In the genomic region with DNA sequence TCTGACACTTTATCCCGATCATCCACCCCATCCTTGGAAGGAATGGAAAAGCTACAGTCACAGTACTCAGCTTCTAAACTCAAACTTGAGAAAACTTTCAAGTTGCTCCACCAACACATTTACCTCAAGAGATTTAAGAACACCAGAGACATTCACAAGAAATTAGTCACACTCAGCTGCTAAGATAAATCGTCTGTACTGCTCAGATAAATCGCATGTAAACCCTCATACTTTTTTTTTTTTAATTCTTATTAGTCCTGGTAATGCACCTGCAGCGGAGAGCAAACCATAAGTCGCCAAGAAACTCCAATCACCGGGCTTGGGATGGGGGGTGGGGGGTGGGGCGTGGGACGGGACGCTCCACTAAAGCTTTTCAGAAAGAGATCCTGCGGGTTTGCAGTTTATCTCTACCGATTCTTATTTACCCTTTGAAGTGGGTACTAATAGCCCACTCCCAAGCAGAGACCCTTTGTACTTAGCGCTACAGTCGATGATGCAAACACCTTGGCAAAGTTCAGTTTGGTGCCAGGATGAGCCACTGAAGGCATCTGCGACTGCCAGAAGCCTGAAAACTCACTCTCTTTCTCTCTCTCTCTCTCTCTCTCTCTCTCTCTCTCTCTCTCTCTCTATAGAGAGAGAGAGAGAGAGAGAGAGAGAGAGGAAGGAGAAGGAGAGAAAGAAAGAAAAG, we compare ENCODE assay signal across 8 mouse cellular contexts. TPM values are rescaled to one million over a fixed set of nuclear protein-coding genes. Genes with fewer than 3 reads are reported as not detected.
DNase-seq lines count a peak whose midpoint lies in the region; ATAC-seq and TF ChIP-seq lines count a peak whose summit lies in the region.

No protein-coding gene starts in this region.

- H3K36me3 ChIP-seq in testis, adult 2 months (ENCODE audit: control insufficient read depth, insufficient read depth, low read length): no peaks in the 10 kb centered on the region
- H3K36me3 ChIP-seq in intestine, postnatal 0 days (ENCODE audit: control insufficient read depth, insufficient read depth): no peaks in the 10 kb centered on the region
- H3K36me3 ChIP-seq in neural tube, embryonic 15.5 days: no peaks in the 10 kb centered on the region

- H3K4me2 ChIP-seq in intestine, postnatal 0 days (replicated peaks; ENCODE audit: low read depth): peak overlapping the region; percentile 97
- H3K4me2 ChIP-seq in neural tube, embryonic 15.5 days: peak overlapping the region; percentile 87

- no peak overlapping the region for H3K27ac ChIP-seq in testis, adult 2 months (ENCODE audit: control insufficient read depth, insufficient read depth, low read depth, low read length)
- no peak overlapping the region for H3K27ac ChIP-seq in intestine, postnatal 0 days (ENCODE audit: low read depth, low read length)
- H3K27ac ChIP-seq in neural tube, embryonic 15.5 days (replicated peaks): no peak overlapping the region

- 10% methylated on average over 14 of the region's 14 CpGs for WGBS in intestine, postnatal 0 days
- 11% methylated on average over 14 of the region's 14 CpGs for WGBS in neural tube, embryonic 15.5 days

- no peak for TF ChIP-seq POLR2A in testis, adult 2 months (IDR thresholded peaks at IDR 0.05; ENCODE audit: control insufficient read depth, low read depth, low read length)

- ATAC-seq in CD4-positive, CD25-positive, alpha-beta regulatory T cell, adult 4 months: no peak
- no peak for ATAC-seq in intestine, postnatal 0 days
- ATAC-seq in neural tube, embryonic 15.5 days (ENCODE audit: low FRiP score): no peak

- peaks cover 4% of the 10 kb centered on the region; the same call in 1 of the 2 replicates for H3K4me1 ChIP-seq in testis, adult 2 months (ENCODE audit: control insufficient read depth, insufficient read depth, low read length)
- no peaks in the 10 kb centered on the region for H3K4me1 ChIP-seq in intestine, postnatal 0 days (replicated peaks; ENCODE audit: control insufficient read depth, insufficient read depth, low read length)
- H3K4me1 ChIP-seq in neural tube, embryonic 15.5 days: peaks cover 20% of the 10 kb centered on the region

- DNase-seq in CD4-positive, CD25-positive, alpha-beta regulatory T cell, adult 2 months (ENCODE audit: low read depth, low spot score): peak; percentile 29
- no peak for DNase-seq in testis, postnatal 10 days (ENCODE audit: low spot score)
- no peak for DNase-seq in adrenal gland, postnatal 14 days
- no peak for DNase-seq in right cerebral cortex, postnatal 36 days (ENCODE audit: low spot score in 2 of 2)

- no peak for TF ChIP-seq CTCF in testis, adult 2 months (IDR thresholded peaks at IDR 0.05; ENCODE audit: control insufficient read depth, insufficient read depth, insufficient replicate concordance, low read depth, low read length)
- no peak for TF ChIP-seq CTCF in intestine, postnatal 0 days (IDR thresholded peaks at IDR 0.05; ENCODE audit: low read depth)

- H3K9me3 ChIP-seq in intestine, postnatal 0 days (ENCODE audit: control insufficient read depth): no peaks in the 10 kb centered on the region
- no peaks in the 10 kb centered on the region for H3K9me3 ChIP-seq in neural tube, embryonic 15.5 days (replicated peaks)

- H3K9ac ChIP-seq in intestine, postnatal 0 days (ENCODE audit: low read depth, low read length): peak overlapping the region; percentile 71
- peak overlapping the region; percentile 89 for H3K9ac ChIP-seq in neural tube, embryonic 15.5 days (replicated peaks)

- peak overlapping the region; percentile 85 for H3K4me3 ChIP-seq in testis, adult 2 months (ENCODE audit: control insufficient read depth, low read depth, low read length)
- peak overlapping the region; percentile 84 for H3K4me3 ChIP-seq in intestine, postnatal 0 days (ENCODE audit: low read depth, low read length)
- H3K4me3 ChIP-seq in neural tube, embryonic 15.5 days (replicated peaks): peak overlapping the region; percentile 94

- H3K27me3 ChIP-seq in testis, adult 2 months (ENCODE audit: control insufficient read depth, insufficient read depth, low read length): no peaks in the 10 kb centered on the region
- H3K27me3 ChIP-seq in intestine, postnatal 0 days (replicated peaks; ENCODE audit: control insufficient read depth, insufficient read depth, low read length): no peaks in the 10 kb centered on the region
- H3K27me3 ChIP-seq in neural tube, embryonic 15.5 days (replicated peaks): no peaks in the 10 kb centered on the region

RNA-seq across cellular contexts. Expression of a gene that starts 15.3 kb away (rescaled TPM):
- 1 to 10 TPM; 4.2 to 7.8 TPM for polyA plus RNA-seq in CD4-positive, CD25-positive, alpha-beta regulatory T cell, adult 4 months (2017; shearing (Covaris generic))
- polyA plus RNA-seq in testis, adult 2 months (2012; rRNA removed): 323 and 338 TPM in 2 replicates
- 7.2 and 8.2 TPM in 2 replicates for polyA plus RNA-seq in intestine, postnatal 0 days (2015; fragmentation: Nextera tagmentation; extraction: Ambion mirVana)
- 19.3 and 19.6 TPM in 2 replicates for polyA plus RNA-seq in neural tube, embryonic 15.5 days (2015; fragmentation: Nextera tagmentation; extraction: Ambion mirVana)
- total RNA-seq in adrenal gland, postnatal 14 days (2021): 53.3 and 55.1 TPM in 2 replicates

RNA-seq across cellular contexts. Expression of a gene that starts 31.5 kb away (rescaled TPM):
- 10 to 100 TPM in 1 of 2 experiments, 1 to 10 TPM in 1; 9.9 to 19.4 TPM for polyA plus RNA-seq in CD4-positive, CD25-positive, alpha-beta regulatory T cell, adult 4 months (2017; shearing (Covaris generic))
- 48.4 and 59.6 TPM in 2 replicates for polyA plus RNA-seq in testis, adult 2 months (2012; rRNA removed)
- polyA plus RNA-seq in intestine, postnatal 0 days (2015; fragmentation: Nextera tagmentation; extraction: Ambion mirVana): 5.7 and 6.1 TPM in 2 replicates
- 8.4 and 9.9 TPM in 2 replicates for polyA plus RNA-seq in neural tube, embryonic 15.5 days (2015; fragmentation: Nextera tagmentation; extraction: Ambion mirVana)
- 46.4 and 49.9 TPM in 2 replicates for total RNA-seq in adrenal gland, postnatal 14 days (2021)

Comparison
In these comparisons a context has a peak if more than half of its experiments do, and no peak if none do; other contexts are left out.
1. RNA of a gene that starts 15.3 kb away (polyA plus RNA-seq): 323 to 338 TPM in testis, adult 2 months; 19.3 to 19.6 TPM in neural tube, embryonic 15.5 days, 4.2 to 7.8 TPM in CD4-positive, CD25-positive, alpha-beta regulatory T cell, adult 4 months and 7.2 to 8.2 TPM in intestine, postnatal 0 days; every median in the first group is over 10 times any median in the second.
2. Peak in every context shown above with its lines, with median percentiles within 50 percentile points of each other: H3K4me3 ChIP-seq.